ENCODE assay signal across 33 mouse cellular contexts in the genomic region with DNA sequence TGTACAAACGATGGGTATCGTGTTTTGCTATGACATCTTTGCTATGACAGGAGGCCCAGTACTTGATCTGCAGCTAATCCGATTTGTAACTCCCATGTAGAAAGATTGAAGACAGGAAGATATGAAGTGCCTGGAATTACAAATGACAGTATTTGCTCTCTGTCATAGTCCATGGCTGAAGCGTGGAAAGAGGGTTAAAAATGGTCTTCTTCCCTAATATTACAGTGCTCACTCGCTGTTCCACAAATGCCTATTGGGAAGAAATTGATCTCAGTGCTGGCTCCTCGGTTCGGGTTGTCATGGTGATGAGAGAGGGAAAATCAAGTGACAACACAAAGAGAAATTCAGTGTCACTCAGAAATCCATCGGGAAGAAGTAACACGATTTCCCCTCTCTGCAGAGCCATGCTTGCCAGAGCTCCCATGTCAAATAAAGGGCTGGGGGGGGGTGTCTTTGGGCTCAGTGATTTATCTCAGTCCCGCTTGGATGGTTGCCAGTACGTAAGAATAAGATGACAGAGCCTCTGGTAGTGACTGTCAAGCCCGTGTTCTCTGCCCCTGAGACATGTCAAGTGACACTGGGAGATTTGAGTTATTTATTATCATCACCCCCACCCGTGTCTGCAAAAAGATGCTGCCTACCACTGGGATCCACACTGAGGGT. TPM values are rescaled to one million over a fixed set of nuclear protein-coding genes. Genes with fewer than 3 reads are reported as not detected.
A peak's percentile ranks its signal among the peaks of the same experiment; 100 is the strongest.
DNase-seq lines count a peak whose midpoint lies in the region; ATAC-seq and TF ChIP-seq lines count a peak whose summit lies in the region.
"Had no signal": no experiment of that assay in that cellular context is flagged by ENCODE, and none has a peak within 500 bp of the region (broad histone marks: within the 10 kb centered on the region; RNA-seq: fewer than 3 reads in every experiment).

No protein-coding gene starts in this region.

- WGBS in forebrain, postnatal 0 days = 60% methylated on average over 13 of the region's 13 CpGs
- 86% methylated on average over 13 of the region's 13 CpGs for WGBS in forebrain, embryonic 10.5 days
- whole genome bisulfite sequencing in midbrain, embryonic 14.5 days = 46% methylated on average over 13 of the region's 13 CpGs
- WGBS in midbrain, embryonic 11.5 days = 73% methylated on average over 13 of the region's 13 CpGs
- WGBS in hindbrain, embryonic 15.5 days = 49% methylated on average over 13 of the region's 13 CpGs
- 46% methylated on average over 13 of the region's 13 CpGs for WGBS in midbrain, postnatal 0 days
- WGBS in lung, postnatal 0 days = 58% methylated on average over 13 of the region's 13 CpGs

- H3K27ac ChIP-seq in forebrain, postnatal 0 days (ENCODE audit: low read depth, low read length) = no peak overlapping the region
- no peak overlapping the region for H3K27ac ChIP-seq in forebrain, embryonic 10.5 days
- H3K27ac ChIP-seq in midbrain, embryonic 14.5 days (replicated peaks; ENCODE audit: low read depth, low read length) = no peak overlapping the region
- H3K27ac ChIP-seq in midbrain, embryonic 11.5 days (ENCODE audit: low read depth, low read length) = no peak overlapping the region
- H3K27ac ChIP-seq in hindbrain, embryonic 15.5 days (replicated peaks) = no peak overlapping the region
- H3K27ac ChIP-seq in midbrain, postnatal 0 days (ENCODE audit: low read depth, low read length) = no peak overlapping the region
- no peak overlapping the region for H3K27ac ChIP-seq in lung, postnatal 0 days (ENCODE audit: low read length)
- H3K27ac ChIP-seq: embryonic facial prominence, embryonic 13.5 days; heart, embryonic 10.5 days; heart, embryonic 15.5 days; kidney, embryonic 15.5 days; layer of hippocampus, adult 2 months; limb, embryonic 13.5 days had no signal

- peak; percentile 14 for DNase-seq in forebrain, postnatal 0 days
- DNase-seq in forebrain, embryonic 10.5 days (ENCODE audit: extremely low spot score, low spot score) = no peak
- peak; percentile 64 for DNase-seq in midbrain, embryonic 14.5 days
- no peak for DNase-seq in midbrain, embryonic 11.5 days (ENCODE audit: low spot score, missing footprints)
- DNase-seq in midbrain, postnatal 0 days (ENCODE audit: low spot score) = peak; percentile 20
- no peak for DNase-seq in lung, postnatal 0 days (ENCODE audit: low spot score)
- DNase-seq: adrenal gland, postnatal 14 days; cerebellum, adult 18-20 months; cerebellum, postnatal 10 days; gastrocnemius, postnatal 14 days; heart, adult 11 months; kidney, adult 11 months; kidney, postnatal 25 days; thymus, adult 2 months; thymus, postnatal 36 days had no signal

- TF ChIP-seq CTCF in forebrain, postnatal 0 days (IDR thresholded peaks at IDR 0.05; ENCODE audit: low read depth) = no peak
- no peak for TF ChIP-seq CTCF in midbrain, postnatal 0 days (IDR thresholded peaks at IDR 0.05)
- TF ChIP-seq CTCF in lung, postnatal 0 days (IDR thresholded peaks at IDR 0.05) = no peak

- TF ChIP-seq EP300 in lung, postnatal 0 days (IDR thresholded peaks at IDR 0.05) = no peak

- H3K4me2 ChIP-seq in forebrain, postnatal 0 days (ENCODE audit: low read depth) = no peak overlapping the region
- H3K4me2 ChIP-seq in midbrain, embryonic 14.5 days (ENCODE audit: low read length) = 0 out of 2 replicates have a peak overlapping the region, but pooled peaks have one; percentile 3
- no peak overlapping the region for H3K4me2 ChIP-seq in midbrain, embryonic 11.5 days
- no peak overlapping the region for H3K4me2 ChIP-seq in hindbrain, embryonic 15.5 days
- H3K4me2 ChIP-seq in midbrain, postnatal 0 days (ENCODE audit: low read depth, low read length, poor library complexity, severe bottlenecking) = no peak overlapping the region
- H3K4me2 ChIP-seq in lung, postnatal 0 days (replicated peaks; ENCODE audit: low read depth, low read length) = no peak overlapping the region
- H3K4me2 ChIP-seq: embryonic facial prominence, embryonic 13.5 days; heart, embryonic 15.5 days; kidney, embryonic 15.5 days; limb, embryonic 13.5 days; liver, embryonic 11.5 days had no signal

- no peaks in the 10 kb centered on the region for H3K27me3 ChIP-seq in forebrain, postnatal 0 days (ENCODE audit: insufficient read depth, low read length)
- peaks cover 82% of the 10 kb centered on the region for H3K27me3 ChIP-seq in forebrain, embryonic 10.5 days (ENCODE audit: poor library complexity, severe bottlenecking)
- 0 out of 2 replicates have a peak, but pooled peaks cover 3% of the 10 kb centered on the region for H3K27me3 ChIP-seq in midbrain, embryonic 14.5 days (ENCODE audit: control insufficient read depth, insufficient read depth, low read length)
- 0 out of 2 replicates have a peak, but pooled peaks cover 2% of the 10 kb centered on the region for H3K27me3 ChIP-seq in midbrain, embryonic 11.5 days (ENCODE audit: control insufficient read depth, insufficient read depth, low read length)
- H3K27me3 ChIP-seq in hindbrain, embryonic 15.5 days = peaks cover 3% of the 10 kb centered on the region; the same call in 1 of the 2 replicates
- no peaks in the 10 kb centered on the region; the same call in 1 of the 2 replicates for H3K27me3 ChIP-seq in midbrain, postnatal 0 days (ENCODE audit: insufficient read depth, low read length)
- no peaks in the 10 kb centered on the region for H3K27me3 ChIP-seq in lung, postnatal 0 days (replicated peaks; ENCODE audit: insufficient read depth, low read length)
- H3K27me3 ChIP-seq: heart, embryonic 15.5 days had no signal

- no peaks in the 10 kb centered on the region for H3K36me3 ChIP-seq in forebrain, postnatal 0 days (ENCODE audit: insufficient read depth)
- no peaks in the 10 kb centered on the region for H3K36me3 ChIP-seq in forebrain, embryonic 10.5 days (replicated peaks)
- H3K36me3 ChIP-seq in midbrain, embryonic 14.5 days (ENCODE audit: control insufficient read depth, insufficient read depth, low read length) = no peaks in the 10 kb centered on the region
- no peaks in the 10 kb centered on the region for H3K36me3 ChIP-seq in midbrain, embryonic 11.5 days (ENCODE audit: control insufficient read depth, insufficient read depth, low read length)
- H3K36me3 ChIP-seq in hindbrain, embryonic 15.5 days = no peaks in the 10 kb centered on the region
- no peaks in the 10 kb centered on the region for H3K36me3 ChIP-seq in midbrain, postnatal 0 days (ENCODE audit: insufficient read depth, low read length)
- no peaks in the 10 kb centered on the region for H3K36me3 ChIP-seq in lung, postnatal 0 days (ENCODE audit: insufficient read depth, low read length)
- H3K36me3 ChIP-seq: embryonic facial prominence, embryonic 13.5 days; heart, embryonic 10.5 days; heart, embryonic 15.5 days; kidney, embryonic 15.5 days; limb, embryonic 13.5 days had no signal

- H3K9me3 ChIP-seq in forebrain, postnatal 0 days (ENCODE audit: low read length) = no peaks in the 10 kb centered on the region
- no peaks in the 10 kb centered on the region for H3K9me3 ChIP-seq in forebrain, embryonic 10.5 days
- H3K9me3 ChIP-seq in midbrain, embryonic 14.5 days (ENCODE audit: control insufficient read depth, low read length) = no peaks in the 10 kb centered on the region
- H3K9me3 ChIP-seq in midbrain, embryonic 11.5 days (ENCODE audit: control insufficient read depth, low read length) = no peaks in the 10 kb centered on the region
- no peaks in the 10 kb centered on the region for H3K9me3 ChIP-seq in hindbrain, embryonic 15.5 days
- no peaks in the 10 kb centered on the region for H3K9me3 ChIP-seq in midbrain, postnatal 0 days (ENCODE audit: low read length)
- no peaks in the 10 kb centered on the region for H3K9me3 ChIP-seq in lung, postnatal 0 days (ENCODE audit: low read length)
- H3K9me3 ChIP-seq: embryonic facial prominence, embryonic 13.5 days; heart, embryonic 10.5 days; heart, embryonic 15.5 days; kidney, embryonic 15.5 days; limb, embryonic 13.5 days had no signal

- H3K4me1 ChIP-seq in forebrain, postnatal 0 days (ENCODE audit: insufficient read depth) = no peaks in the 10 kb centered on the region
- H3K4me1 ChIP-seq in forebrain, embryonic 10.5 days = no peaks in the 10 kb centered on the region
- H3K4me1 ChIP-seq in midbrain, embryonic 14.5 days (ENCODE audit: control insufficient read depth, insufficient read depth, low read length) = no peaks in the 10 kb centered on the region
- H3K4me1 ChIP-seq in midbrain, embryonic 11.5 days (ENCODE audit: control insufficient read depth, insufficient read depth, low read length) = no peaks in the 10 kb centered on the region
- H3K4me1 ChIP-seq in hindbrain, embryonic 15.5 days (replicated peaks) = 0 out of 2 replicates have a peak, but pooled peaks cover 6% of the 10 kb centered on the region
- peaks cover 2% of the 10 kb centered on the region; the same call in 1 of the 2 replicates for H3K4me1 ChIP-seq in midbrain, postnatal 0 days (ENCODE audit: insufficient read depth, low read length)
- no peaks in the 10 kb centered on the region for H3K4me1 ChIP-seq in lung, postnatal 0 days (ENCODE audit: insufficient read depth, low read depth, low read length)
- H3K4me1 ChIP-seq: embryonic facial prominence, embryonic 13.5 days; heart, embryonic 10.5 days; heart, embryonic 15.5 days; kidney, embryonic 15.5 days; limb, embryonic 13.5 days had no signal

- ATAC-seq in forebrain, postnatal 0 days = peak; percentile 29
- 0 out of 2 replicates have a peak, but pooled peaks have one; percentile 31 for ATAC-seq in midbrain, embryonic 14.5 days (ENCODE audit: low FRiP score, low TSS enrichment)
- ATAC-seq in midbrain, embryonic 11.5 days (ENCODE audit: low FRiP score) = no peak
- ATAC-seq in hindbrain, embryonic 15.5 days (ENCODE audit: low FRiP score, low read depth) = peak; percentile 80
- 0 out of 2 replicates have a peak, but pooled peaks have one; percentile 23 for ATAC-seq in midbrain, postnatal 0 days (ENCODE audit: low FRiP score)
- no peak for ATAC-seq in lung, postnatal 0 days
- ATAC-seq: CD4-positive, CD25-positive, alpha-beta regulatory T cell, adult 4 months had no signal

- H3K4me3 ChIP-seq in forebrain, postnatal 0 days (ENCODE audit: low read depth, low read length) = no peak overlapping the region
- no peak overlapping the region for H3K4me3 ChIP-seq in forebrain, embryonic 10.5 days
- no peak overlapping the region for H3K4me3 ChIP-seq in midbrain, embryonic 14.5 days (replicated peaks; ENCODE audit: low read depth, low read length)
- H3K4me3 ChIP-seq in midbrain, embryonic 11.5 days (ENCODE audit: low read depth, low read length) = no peak overlapping the region
- no peak overlapping the region for H3K4me3 ChIP-seq in hindbrain, embryonic 15.5 days
- H3K4me3 ChIP-seq in midbrain, postnatal 0 days (ENCODE audit: low read depth, low read length) = no peak overlapping the region
- H3K4me3 ChIP-seq in lung, postnatal 0 days (ENCODE audit: low read depth, low read length) = no peak overlapping the region
- H3K4me3 ChIP-seq: embryonic facial prominence, embryonic 13.5 days; heart, embryonic 10.5 days; heart, embryonic 15.5 days; kidney, embryonic 15.5 days; layer of hippocampus, adult 2 months; limb, embryonic 13.5 days had no signal

- H3K9ac ChIP-seq in forebrain, postnatal 0 days = no peak overlapping the region
- no peak overlapping the region for H3K9ac ChIP-seq in midbrain, embryonic 14.5 days (replicated peaks; ENCODE audit: low read length)
- H3K9ac ChIP-seq in midbrain, embryonic 11.5 days (ENCODE audit: low read length) = no peak overlapping the region
- H3K9ac ChIP-seq in hindbrain, embryonic 15.5 days = no peak overlapping the region
- no peak overlapping the region for H3K9ac ChIP-seq in midbrain, postnatal 0 days (replicated peaks; ENCODE audit: low read length, poor library complexity, severe bottlenecking)
- no peak overlapping the region for H3K9ac ChIP-seq in lung, postnatal 0 days (replicated peaks; ENCODE audit: low read depth)
- H3K9ac ChIP-seq: embryonic facial prominence, embryonic 13.5 days; heart, embryonic 15.5 days; kidney, embryonic 15.5 days; limb, embryonic 13.5 days had no signal

RNA-seq across cellular contexts. Expression of gene Ripply1, which starts 12.0 kb away (rescaled TPM):
- total RNA-seq in forebrain, postnatal 0 days (2014; rRNA removed) = not detected in 2 replicates
- not detected in 2 replicates for polyA plus RNA-seq in forebrain, postnatal 0 days (2015; fragmentation: Nextera tagmentation; extraction: Ambion mirVana)
- 0.24 TPM in 1 of 2 replicates, not detected in the other for polyA plus RNA-seq in forebrain, embryonic 10.5 days (2016; fragmentation: Nextera tagmentation; extraction: Ambion mirVana)
- not detected in 2 replicates for polyA plus RNA-seq in midbrain, embryonic 14.5 days (2014; fragmentation: Nextera tagmentation; extraction: Ambion mirVana)
- 0.34 TPM in 1 of 2 replicates, not detected in the other for polyA plus RNA-seq in midbrain, embryonic 11.5 days (2014; fragmentation: Nextera tagmentation; extraction: Ambion mirVana)
- 0.34 TPM in 1 of 2 replicates, not detected in the other for polyA plus RNA-seq in hindbrain, embryonic 15.5 days (2015; fragmentation: Nextera tagmentation; extraction: Ambion mirVana)
- not detected in 2 replicates for total RNA-seq in midbrain, postnatal 0 days (2014; rRNA removed)
- polyA plus RNA-seq in midbrain, postnatal 0 days (2015; fragmentation: Nextera tagmentation; extraction: Ambion mirVana) = not detected in 2 replicates
- polyA plus RNA-seq in lung, postnatal 0 days (2015; fragmentation: Nextera tagmentation; extraction: Ambion mirVana) = not detected in 2 replicates
- total RNA-seq: adrenal gland, postnatal 14 days; common myeloid progenitor, adult 5-6 weeks; heart, postnatal 25 days; layer of hippocampus, adult 2 months; layer of hippocampus, postnatal 14 days; left cerebral cortex, adult 8-10 months; left cerebral cortex, postnatal 36 days; neutrophil, adult 5-6 weeks had no signal
- polyA plus RNA-seq: CD4-positive, CD25-positive, alpha-beta regulatory T cell, adult 4 months; embryonic facial prominence, embryonic 13.5 days; heart, embryonic 10.5 days; heart, embryonic 15.5 days; kidney, embryonic 15.5 days; liver, embryonic 11.5 days; liver, embryonic 16.5 days; lung, embryonic 16.5 days; neural tube, embryonic 11.5 days had no signal

RNA-seq across cellular contexts. Expression of gene Cldn2, which starts 30.5 kb away (rescaled TPM):
- total RNA-seq in forebrain, postnatal 0 days (2014; rRNA removed) = 0.71 and 1.5 TPM in 2 replicates
- polyA plus RNA-seq in forebrain, postnatal 0 days (2015; fragmentation: Nextera tagmentation; extraction: Ambion mirVana) = 1.9 and 2.6 TPM in 2 replicates
- 0.25 TPM in 1 of 2 replicates, not detected in the other for polyA plus RNA-seq in forebrain, embryonic 10.5 days (2016; fragmentation: Nextera tagmentation; extraction: Ambion mirVana)
- 0.09 and 0.20 TPM in 2 replicates for polyA plus RNA-seq in midbrain, embryonic 14.5 days (2014; fragmentation: Nextera tagmentation; extraction: Ambion mirVana)
- 0.17 and 0.23 TPM in 2 replicates for polyA plus RNA-seq in midbrain, embryonic 11.5 days (2014; fragmentation: Nextera tagmentation; extraction: Ambion mirVana)
- 1.5 and 1.9 TPM in 2 replicates for polyA plus RNA-seq in hindbrain, embryonic 15.5 days (2015; fragmentation: Nextera tagmentation; extraction: Ambion mirVana)
- 0.52 and 1.4 TPM in 2 replicates for total RNA-seq in midbrain, postnatal 0 days (2014; rRNA removed)
- 0.25 and 0.31 TPM in 2 replicates for polyA plus RNA-seq in midbrain, postnatal 0 days (2015; fragmentation: Nextera tagmentation; extraction: Ambion mirVana)
- 0.86 and 1.3 TPM in 2 replicates for polyA plus RNA-seq in lung, postnatal 0 days (2015; fragmentation: Nextera tagmentation; extraction: Ambion mirVana)
- total RNA-seq: common myeloid progenitor, adult 5-6 weeks; heart, postnatal 25 days; neutrophil, adult 5-6 weeks had no signal
- polyA plus RNA-seq: CD4-positive, CD25-positive, alpha-beta regulatory T cell, adult 4 months; embryonic facial prominence, embryonic 13.5 days had no signal

RNA-seq across cellular contexts. Expression of gene Gm15013, which starts 55.8 kb away (rescaled TPM):
- total RNA-seq in forebrain, postnatal 0 days (2014; rRNA removed) = not detected in 2 replicates
- polyA plus RNA-seq in forebrain, postnatal 0 days (2015; fragmentation: Nextera tagmentation; extraction: Ambion mirVana) = not detected in 2 replicates
- polyA plus RNA-seq in forebrain, embryonic 10.5 days (2016; fragmentation: Nextera tagmentation; extraction: Ambion mirVana) = 0.25 and 0.32 TPM in 2 replicates
- not detected in 2 replicates for polyA plus RNA-seq in midbrain, embryonic 14.5 days (2014; fragmentation: Nextera tagmentation; extraction: Ambion mirVana)
- 0.34 TPM in 1 of 2 replicates, not detected in the other for polyA plus RNA-seq in midbrain, embryonic 11.5 days (2014; fragmentation: Nextera tagmentation; extraction: Ambion mirVana)
- not detected in 2 replicates for polyA plus RNA-seq in hindbrain, embryonic 15.5 days (2015; fragmentation: Nextera tagmentation; extraction: Ambion mirVana)
- not detected in 2 replicates for total RNA-seq in midbrain, postnatal 0 days (2014; rRNA removed)
- polyA plus RNA-seq in midbrain, postnatal 0 days (2015; fragmentation: Nextera tagmentation; extraction: Ambion mirVana) = not detected in 2 replicates
- polyA plus RNA-seq in lung, postnatal 0 days (2015; fragmentation: Nextera tagmentation; extraction: Ambion mirVana) = 0.20 and 0.30 TPM in 2 replicates
- total RNA-seq: adrenal gland, postnatal 14 days; gastrocnemius, postnatal 14 days; heart, postnatal 25 days; layer of hippocampus, adult 2 months; layer of hippocampus, postnatal 14 days; left cerebral cortex, adult 8-10 months; left cerebral cortex, postnatal 36 days; neutrophil, adult 5-6 weeks had no signal
- polyA plus RNA-seq: kidney, embryonic 15.5 days; liver, embryonic 11.5 days; liver, embryonic 16.5 days; neural tube, embryonic 11.5 days; thymus, adult 2 months had no signal

Comparison
In these comparisons a context has a peak if more than half of its experiments do, and no peak if none do; other contexts are left out.
1. ATAC-seq: peak in forebrain, postnatal 0 days (single experiment), midbrain, embryonic 14.5 days (single experiment), hindbrain, embryonic 15.5 days (single experiment) and midbrain, postnatal 0 days (single experiment); none in midbrain, embryonic 11.5 days (single experiment) and lung, postnatal 0 days (single experiment).
2. DNase-seq: peak in forebrain, postnatal 0 days (single experiment), midbrain, embryonic 14.5 days (single experiment) and midbrain, postnatal 0 days (single experiment); none in forebrain, embryonic 10.5 days (single experiment), midbrain, embryonic 11.5 days (single experiment) and lung, postnatal 0 days (single experiment).